Mouse (Mus musculus) intestine, postnatal 0 days (tissue): ENCODE data around the gene Cnpy1. TPM values are rescaled to one million over a fixed set of nuclear protein-coding genes. Genes with fewer than 3 reads are reported as not detected.

Experiments
- ATAC-seq: fragments of 200-750 bp; cut with Nextera tagmentation; 2 replicates; pipeline ENCODE4 v1.8.0; 2017; ENCODE audit warnings: mild to moderate bottlenecking, moderate TSS enrichment, moderate library complexity
- H3K27ac ChIP-seq: fragments of 300-500 bp; sonication (generic); 2 replicates; pipeline ENCODE4 v1.5.1; 2014; ENCODE audit warnings: mild to moderate bottlenecking, low read depth, low read length, moderate library complexity
- H3K27me3 ChIP-seq: fragments of 300-500 bp; sonication (generic); replicated peaks from 2 replicates; pipeline ENCODE4 v1.6.1; 2014; ENCODE audit warnings: low read length, mixed read lengths; ENCODE audit not compliant: control insufficient read depth, insufficient read depth
- H3K36me3 ChIP-seq: fragments of 300-500 bp; sonication (generic); 2 replicates; pipeline ENCODE4 v1.6.1; 2014; ENCODE audit warnings: mild to moderate bottlenecking, moderate library complexity; ENCODE audit not compliant: control insufficient read depth, insufficient read depth
- H3K4me1 ChIP-seq: fragments of 300-500 bp; sonication (generic); replicated peaks from 2 replicates; pipeline ENCODE4 v1.6.1; 2014; ENCODE audit warnings: antibody characterized with exemption, low read length, mixed read lengths; ENCODE audit not compliant: control insufficient read depth, insufficient read depth
- H3K4me2 ChIP-seq: fragments of 300-500 bp; sonication (generic); replicated peaks from 2 replicates; pipeline ENCODE4 v1.6.1; 2014; ENCODE audit warnings: low read depth, mild to moderate bottlenecking, moderate library complexity
- H3K4me3 ChIP-seq: fragments of 300-500 bp; sonication (generic); 2 replicates; pipeline ENCODE4 v1.5.1; 2014; ENCODE audit warnings: low read depth, low read length
- H3K9ac ChIP-seq: fragments of 300-500 bp; sonication (generic); 2 replicates; pipeline ENCODE4 v1.6.1; 2014; ENCODE audit warnings: mild to moderate bottlenecking, low read depth, low read length
- H3K9me3 ChIP-seq: fragments of 300-500 bp; sonication (generic); 2 replicates; pipeline ENCODE4 v1.6.1; 2016; ENCODE audit warnings: mixed run types; ENCODE audit not compliant: control insufficient read depth
- CTCF ChIP-seq: sonication (generic); IDR thresholded peaks from 2 replicates; pipeline ENCODE4 v1.5.1; 2016; ENCODE audit warnings: low read depth, mild to moderate bottlenecking, control low read depth, antibody characterized with exemption, moderate library complexity
- WGBS: fragments of 180-500 bp; shearing (Covaris S2); extraction: QIAGEN DNeasy Blood & Tissue Kit; methylation state at CpG from one replicate; pipeline ENCODE4 v1.1.7; 2014; 5-methylcytosine and 5-hydroxymethylcytosine counted together
- polyA plus RNA-seq: library from polyadenylated mRNA; unstranded; fragments of >200 nt; fragmentation: Nextera tagmentation; extraction: Ambion mirVana; gene quantifications from 2 replicates; pipeline ENCODE4 v1.2.1, GENCODE M21; 2015

Cnpy1 gene
- polyA plus RNA-seq, 1 experiment from 2014 or later, result 1.2 TPM

DNA sequence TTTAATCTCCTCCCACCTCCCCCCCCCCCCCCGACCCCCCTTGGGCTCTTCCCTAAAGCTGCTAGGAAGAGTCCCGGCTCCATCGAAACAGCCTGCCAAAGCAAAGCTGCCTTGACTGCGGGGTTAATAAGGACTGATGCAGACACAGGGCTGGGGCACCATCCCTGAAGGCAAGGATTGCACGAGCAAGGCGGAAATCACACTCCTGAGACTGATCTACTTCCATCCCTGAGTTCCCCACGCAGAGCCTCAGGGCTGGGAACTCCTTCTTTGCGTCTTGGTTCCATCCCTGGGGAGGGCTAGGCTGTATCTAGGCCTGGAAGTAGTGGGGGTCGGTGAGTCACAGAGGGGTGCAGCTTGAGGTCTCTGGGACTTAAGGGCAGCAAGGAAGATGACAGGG lies 71.5 kb downstream of the Cnpy1 start:
- Histone ChIP-seq H3K27me3 (peaks cover 94% of the 10 kb centered on the region), H3K4me2 (no peak overlapping the region), H3K4me3 (no peak overlapping the region), H3K36me3 (no peaks in the 10 kb centered on the region), H3K27ac (no peak overlapping the region), H3K9ac (no peak overlapping the region), H3K9me3 (no peaks in the 10 kb centered on the region), H3K4me1 (no peaks in the 10 kb centered on the region)
- no peak for TF ChIP-seq CTCF
- WGBS, result 3% methylated on average over 8 of the region's 9 CpGs
- ATAC-seq, result no peak

DNA sequence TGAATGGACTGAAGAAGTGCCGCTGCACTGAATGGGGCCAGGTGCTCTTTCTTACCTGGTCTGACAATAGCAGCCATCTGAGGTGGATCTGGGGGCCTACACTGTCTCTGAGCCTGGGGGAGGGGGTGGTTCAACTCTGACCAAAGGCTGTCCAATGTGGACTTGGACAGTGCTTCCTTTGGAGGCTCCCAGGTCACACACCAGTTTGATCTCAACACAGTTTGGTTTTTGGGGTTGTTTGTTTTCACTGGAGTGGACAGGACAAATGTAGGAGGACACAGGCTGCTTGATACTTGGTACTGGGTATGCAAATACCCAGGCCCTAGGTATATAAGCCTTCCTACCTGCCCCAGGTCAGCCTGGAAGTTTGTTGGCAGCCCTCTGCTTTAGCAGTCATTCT lies 71.9 kb downstream of the Cnpy1 start:
- H3K9me3 ChIP-seq, result no peaks in the 10 kb centered on the region
- no peak for TF ChIP-seq CTCF
- H3K4me2 ChIP-seq, result no peak overlapping the region
- no peaks in the 10 kb centered on the region for H3K36me3 ChIP-seq
- H3K4me1 ChIP-seq, result no peaks in the 10 kb centered on the region
- WGBS, result 9% methylated on average over 1 of the region's 1 CpGs
- H3K9ac ChIP-seq, result no peak overlapping the region
- ATAC-seq, result no peak
- peaks cover 94% of the 10 kb centered on the region for H3K27me3 ChIP-seq
- no peak overlapping the region for H3K27ac ChIP-seq
- H3K4me3 ChIP-seq, result no peak overlapping the region

DNA sequence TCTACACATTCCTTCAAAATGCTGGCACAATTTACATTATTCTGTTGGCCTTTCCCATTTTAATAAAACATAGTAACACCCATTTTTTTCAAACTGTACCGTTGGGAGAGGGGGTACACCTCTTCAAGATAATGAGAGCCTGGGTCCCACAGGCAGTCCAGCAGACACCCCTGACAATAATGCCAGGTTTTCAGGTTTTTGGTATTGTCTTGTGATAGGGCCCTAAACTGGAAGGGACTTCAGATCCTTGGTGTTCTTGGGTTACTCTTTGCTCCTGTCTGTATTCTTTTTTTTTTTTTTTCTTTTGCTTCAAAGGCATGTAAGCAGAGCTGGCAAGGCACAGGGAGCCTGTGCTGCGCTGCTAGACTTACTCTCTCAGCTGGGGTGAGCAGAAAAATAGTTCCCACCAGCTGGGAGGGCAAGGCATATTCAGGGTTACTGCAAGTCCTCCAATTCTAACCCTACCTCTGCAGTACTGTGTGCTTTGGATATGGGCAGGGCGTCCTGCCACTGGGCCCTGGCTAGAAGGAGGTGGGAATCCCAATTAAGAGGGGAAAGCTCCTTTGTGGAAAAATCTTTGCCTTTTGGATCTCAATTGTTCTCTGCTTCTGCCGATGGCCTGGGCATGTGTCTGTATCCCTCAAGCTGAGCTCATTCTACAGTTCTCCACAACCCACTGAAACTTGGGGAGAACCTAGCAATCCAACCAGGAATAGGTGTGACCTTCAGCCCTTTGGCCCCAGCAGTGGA lies 72.5 kb downstream of the Cnpy1 start:
- H3K9me3 ChIP-seq, result no peaks in the 10 kb centered on the region
- peaks cover 93% of the 10 kb centered on the region for H3K27me3 ChIP-seq
- WGBS, result 6% methylated on average over 4 of the region's 4 CpGs
- no peak overlapping the region for H3K4me2 ChIP-seq
- no peak overlapping the region for H3K27ac ChIP-seq
- ATAC-seq, result no peak
- TF ChIP-seq CTCF, result no peak
- H3K36me3 ChIP-seq, result no peaks in the 10 kb centered on the region
- no peak overlapping the region for H3K9ac ChIP-seq
- H3K4me1 ChIP-seq, result no peaks in the 10 kb centered on the region
- no peak overlapping the region for H3K4me3 ChIP-seq

DNA sequence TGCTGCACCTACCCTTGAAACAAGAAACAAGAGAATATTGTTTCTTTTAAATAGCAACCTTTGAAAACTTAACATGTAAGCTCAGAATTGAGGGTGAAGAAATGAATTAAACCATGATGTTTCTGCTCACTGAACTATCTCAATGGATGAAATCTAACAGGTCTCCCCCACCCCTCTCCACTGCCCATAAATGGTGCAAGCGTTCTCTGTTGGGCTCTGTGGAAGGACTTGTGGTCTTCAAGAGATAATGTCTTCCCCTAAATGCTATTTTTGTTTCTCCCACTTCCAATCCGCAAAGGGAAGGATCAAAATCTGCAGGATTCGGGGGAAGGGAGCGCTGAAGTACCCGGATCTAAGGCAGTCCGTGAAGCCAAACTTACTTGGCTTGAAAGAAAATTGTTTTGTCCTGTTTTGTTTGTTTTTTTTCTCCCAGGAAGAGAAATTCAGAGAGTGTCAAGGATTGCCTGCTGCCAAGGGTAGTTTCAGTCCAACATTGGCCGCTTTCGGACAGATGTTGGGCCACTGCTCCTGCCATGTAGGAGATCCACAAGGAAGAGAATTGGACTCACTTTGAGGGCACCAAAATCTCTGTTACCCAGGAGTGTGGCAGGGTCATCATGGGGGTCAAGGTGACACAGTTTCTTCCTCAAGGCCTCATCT lies 73.2 kb downstream of the Cnpy1 start:
- peaks cover 96% of the 10 kb centered on the region for H3K27me3 ChIP-seq
- H3K4me1 ChIP-seq, result no peaks in the 10 kb centered on the region
- ATAC-seq, result no peak
- H3K9ac ChIP-seq, result no peak overlapping the region
- no peak overlapping the region for H3K4me3 ChIP-seq
- H3K9me3 ChIP-seq, result no peaks in the 10 kb centered on the region
- no peak overlapping the region for H3K4me2 ChIP-seq
- no peaks in the 10 kb centered on the region for H3K36me3 ChIP-seq
- no peak for TF ChIP-seq CTCF
- WGBS, result 5% methylated on average over 8 of the region's 8 CpGs
- no peak overlapping the region for H3K27ac ChIP-seq

DNA sequence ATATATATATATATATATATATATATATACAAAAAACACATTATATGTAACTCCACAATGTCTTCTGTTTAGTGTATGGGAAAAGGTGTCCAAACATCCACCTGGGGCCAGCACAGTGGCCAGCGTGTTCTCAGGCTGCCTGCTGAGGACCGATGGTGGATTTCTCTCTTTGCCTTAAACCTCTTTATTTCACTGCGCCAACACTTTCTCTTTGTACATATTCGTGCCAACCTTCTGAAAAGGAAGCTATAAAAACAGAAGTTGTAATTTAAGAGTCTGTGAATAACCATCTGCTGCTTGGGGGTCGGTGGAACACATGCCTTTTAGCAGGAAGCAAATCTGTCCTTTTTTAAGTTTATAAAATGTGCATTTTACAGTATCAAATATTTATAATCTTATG lies 73.9 kb downstream of the Cnpy1 start:
- no peak overlapping the region for H3K27ac ChIP-seq
- H3K9ac ChIP-seq, result no peak overlapping the region
- no peak overlapping the region for H3K4me3 ChIP-seq
- WGBS, result 15% methylated on average over 5 of the region's 5 CpGs
- H3K4me1 ChIP-seq, result no peaks in the 10 kb centered on the region
- H3K36me3 ChIP-seq, result no peaks in the 10 kb centered on the region
- H3K27me3 ChIP-seq, result peaks cover 96% of the 10 kb centered on the region
- no peak for TF ChIP-seq CTCF
- no peaks in the 10 kb centered on the region for H3K9me3 ChIP-seq
- no peak overlapping the region for H3K4me2 ChIP-seq
- no peak for ATAC-seq

GRCm38 (mm10) chr5:28170892-28171291 lies 74.7 kb downstream of the Cnpy1 start:
- Histone ChIP-seq H3K36me3 (no peaks in the 10 kb centered on the region), H3K9me3 (no peaks in the 10 kb centered on the region), H3K4me1 (no peaks in the 10 kb centered on the region; the same call in 1 of the 2 replicates), H3K27ac (no peak overlapping the region), H3K27me3 (peaks cover 97% of the 10 kb centered on the region), H3K4me3 (no peak overlapping the region), H3K4me2 (no peak overlapping the region), H3K9ac (no peak overlapping the region)
- TF ChIP-seq CTCF, result no peak
- no peak for ATAC-seq
- 3% methylated on average over 19 of the region's 19 CpGs for WGBS
